In genomic region chr10:91169414-91170065, GRCm38 (mm10) we compare ENCODE assay signal across 8 mouse cellular contexts. TPM values are rescaled to one million over a fixed set of nuclear protein-coding genes. Genes with fewer than 3 reads are reported as not detected.
DNase-seq lines count a peak whose midpoint lies in the region; ATAC-seq and TF ChIP-seq lines count a peak whose summit lies in the region.

No protein-coding gene starts in this region.

- H3K9me3 ChIP-seq in lung, embryonic 15.5 days: no peaks in the 10 kb centered on the region
- no peaks in the 10 kb centered on the region for H3K9me3 ChIP-seq in embryonic facial prominence, embryonic 13.5 days
- no peaks in the 10 kb centered on the region for H3K9me3 ChIP-seq in intestine, postnatal 0 days (ENCODE audit: control insufficient read depth)
- no peaks in the 10 kb centered on the region for H3K9me3 ChIP-seq in neural tube, embryonic 15.5 days (replicated peaks)

- H3K4me1 ChIP-seq in lung, embryonic 15.5 days: peaks cover 31% of the 10 kb centered on the region
- H3K4me1 ChIP-seq in embryonic facial prominence, embryonic 13.5 days: peaks cover 26% of the 10 kb centered on the region
- H3K4me1 ChIP-seq in intestine, postnatal 0 days (replicated peaks; ENCODE audit: control insufficient read depth, insufficient read depth, low read length): no peaks in the 10 kb centered on the region
- peaks cover 34% of the 10 kb centered on the region for H3K4me1 ChIP-seq in neural tube, embryonic 15.5 days

- peak overlapping the region; percentile 100 for H3K9ac ChIP-seq in lung, embryonic 15.5 days
- peak overlapping the region; percentile 98 for H3K9ac ChIP-seq in embryonic facial prominence, embryonic 13.5 days
- H3K9ac ChIP-seq in intestine, postnatal 0 days (ENCODE audit: low read depth, low read length): peak overlapping the region; percentile 46
- H3K9ac ChIP-seq in neural tube, embryonic 15.5 days (replicated peaks): peak overlapping the region; percentile 98; the same call in 1 of the 2 replicates

- peaks cover 14% of the 10 kb centered on the region; the same call in 1 of the 2 replicates for H3K36me3 ChIP-seq in lung, embryonic 15.5 days
- H3K36me3 ChIP-seq in embryonic facial prominence, embryonic 13.5 days: peaks cover 14% of the 10 kb centered on the region
- H3K36me3 ChIP-seq in intestine, postnatal 0 days (ENCODE audit: control insufficient read depth, insufficient read depth): peaks cover under 1% of the 10 kb centered on the region; the same call in 1 of the 2 replicates
- 0 out of 2 replicates have a peak, but pooled peaks cover under 1% of the 10 kb centered on the region for H3K36me3 ChIP-seq in neural tube, embryonic 15.5 days

- DNase-seq in lung, postnatal 14 days: no peak
- no peak for DNase-seq in cerebellum, postnatal 10 days
- no peak for DNase-seq in layer of hippocampus, adult 18-20 months (ENCODE audit: low spot score in 2 of 2)
- DNase-seq in ovary, postnatal 10 days (ENCODE audit: low spot score): no peak

- ATAC-seq in lung, embryonic 15.5 days (ENCODE audit: borderline replicate concordance, extremely low read depth, low FRiP score, low TSS enrichment): no peak
- ATAC-seq in embryonic facial prominence, embryonic 13.5 days (ENCODE audit: insufficient number of reproducible peaks, insufficient read depth, low FRiP score, low TSS enrichment, low read depth): no peak
- ATAC-seq in intestine, postnatal 0 days: no peak
- no peak for ATAC-seq in neural tube, embryonic 15.5 days (ENCODE audit: low FRiP score)

- H3K4me3 ChIP-seq in lung, embryonic 15.5 days: peak overlapping the region; percentile 97
- peak overlapping the region; percentile 74 for H3K4me3 ChIP-seq in embryonic facial prominence, embryonic 13.5 days
- peak overlapping the region; percentile 82 for H3K4me3 ChIP-seq in intestine, postnatal 0 days (ENCODE audit: low read depth, low read length)
- peak overlapping the region; percentile 96 for H3K4me3 ChIP-seq in neural tube, embryonic 15.5 days (replicated peaks)

- H3K27me3 ChIP-seq in lung, embryonic 15.5 days: no peaks in the 10 kb centered on the region
- H3K27me3 ChIP-seq in embryonic facial prominence, embryonic 13.5 days: no peaks in the 10 kb centered on the region
- H3K27me3 ChIP-seq in intestine, postnatal 0 days (replicated peaks; ENCODE audit: control insufficient read depth, insufficient read depth, low read length): no peaks in the 10 kb centered on the region
- no peaks in the 10 kb centered on the region for H3K27me3 ChIP-seq in neural tube, embryonic 15.5 days (replicated peaks)

- H3K4me2 ChIP-seq in lung, embryonic 15.5 days: peak overlapping the region; percentile 60
- peak overlapping the region; percentile 73 for H3K4me2 ChIP-seq in embryonic facial prominence, embryonic 13.5 days
- H3K4me2 ChIP-seq in intestine, postnatal 0 days (replicated peaks; ENCODE audit: low read depth): peak overlapping the region; percentile 80
- H3K4me2 ChIP-seq in neural tube, embryonic 15.5 days: peak overlapping the region; percentile 65

- no peak for TF ChIP-seq CTCF in intestine, postnatal 0 days (IDR thresholded peaks at IDR 0.05; ENCODE audit: low read depth)

- WGBS in lung, embryonic 15.5 days: 22% methylated on average over 17 of the region's 17 CpGs
- 37% methylated on average over 17 of the region's 17 CpGs for WGBS in embryonic facial prominence, embryonic 13.5 days
- 11% methylated on average over 17 of the region's 17 CpGs for WGBS in intestine, postnatal 0 days
- WGBS in neural tube, embryonic 15.5 days: 38% methylated on average over 17 of the region's 17 CpGs

- H3K27ac ChIP-seq in lung, embryonic 15.5 days: peak overlapping the region; percentile 100
- H3K27ac ChIP-seq in embryonic facial prominence, embryonic 13.5 days: no peak overlapping the region
- H3K27ac ChIP-seq in intestine, postnatal 0 days (ENCODE audit: low read depth, low read length): no peak overlapping the region
- no peak overlapping the region for H3K27ac ChIP-seq in neural tube, embryonic 15.5 days (replicated peaks)

RNA-seq across cellular contexts. Expression of gene Tmpo, which starts 11.6 kb away (rescaled TPM):
- 263 and 267 TPM in 2 replicates for polyA plus RNA-seq in lung, embryonic 15.5 days (2015; fragmentation: Nextera tagmentation; extraction: Ambion mirVana)
- polyA plus RNA-seq in embryonic facial prominence, embryonic 13.5 days (2015; fragmentation: Nextera tagmentation; extraction: Ambion mirVana): 237 and 252 TPM in 2 replicates
- polyA plus RNA-seq in intestine, postnatal 0 days (2015; fragmentation: Nextera tagmentation; extraction: Ambion mirVana): 57.7 and 59.7 TPM in 2 replicates
- polyA plus RNA-seq in neural tube, embryonic 15.5 days (2015; fragmentation: Nextera tagmentation; extraction: Ambion mirVana): 80.0 and 105 TPM in 2 replicates
- 10 to 100 TPM; 40.5 to 41.4 TPM for total RNA-seq in layer of hippocampus, adult 18-20 months (2021)

RNA-seq across cellular contexts. Expression of gene Slc25a3, which starts 45.7 kb away (rescaled TPM):
- 417 and 419 TPM in 2 replicates for polyA plus RNA-seq in lung, embryonic 15.5 days (2015; fragmentation: Nextera tagmentation; extraction: Ambion mirVana)
- 402 and 411 TPM in 2 replicates for polyA plus RNA-seq in embryonic facial prominence, embryonic 13.5 days (2015; fragmentation: Nextera tagmentation; extraction: Ambion mirVana)
- polyA plus RNA-seq in intestine, postnatal 0 days (2015; fragmentation: Nextera tagmentation; extraction: Ambion mirVana): 1,127 and 1,178 TPM in 2 replicates
- 595 and 628 TPM in 2 replicates for polyA plus RNA-seq in neural tube, embryonic 15.5 days (2015; fragmentation: Nextera tagmentation; extraction: Ambion mirVana)
- total RNA-seq in layer of hippocampus, adult 18-20 months (2021): 100 to 1,000 TPM; 505 to 506 TPM

Comparison
In these comparisons a context has a peak if more than half of its experiments do, and no peak if none do; other contexts are left out.
1. H3K9ac ChIP-seq: peak in every context shown above with its lines; median percentile 100 in lung, embryonic 15.5 days; 98 in embryonic facial prominence, embryonic 13.5 days; 98 in neural tube, embryonic 15.5 days; 46 in intestine, postnatal 0 days.